Mouse (Mus musculus) CH12.LX (cell line): ENCODE data around the gene Ccdc6.

Experiments used
- BHLHE40 ChIP-seq: IDR thresholded peaks from 2 replicates; pipeline ENCODE4 v1.6.1; 2011; ENCODE audit warnings: mild to moderate bottlenecking, low read depth, low read length, improper control_type of control experiment
- CTCF ChIP-seq, 2 experiments: IDR thresholded peaks in 1 of 2; conservative IDR thresholded peaks in 1 of 2; 2 replicates each; pipeline ENCODE4 v1.5.1; 2011 to 2012; ENCODE audit warnings: low read depth in 2 of 2, low read length in 2 of 2, improper control_type of control experiment in 1 of 2, inconsistent platforms in 1 of 2, mild to moderate bottlenecking in 1 of 2, moderate library complexity in 1 of 2
- ELF1 ChIP-seq: IDR thresholded peaks from 2 replicates; pipeline ENCODE4 v1.6.1; 2014; ENCODE audit warnings: low read depth, mild to moderate bottlenecking, inconsistent platforms, low read length, improper control_type of control experiment
- EP300 ChIP-seq: IDR thresholded peaks from 2 replicates; pipeline ENCODE4 v1.6.1; 2011; ENCODE audit warnings: low read length, improper control_type of control experiment
- HCFC1 ChIP-seq: IDR thresholded peaks from 2 replicates; pipeline ENCODE4 v1.6.1; 2012; ENCODE audit warnings: low read depth, mild to moderate bottlenecking, inconsistent platforms, low read length, improper control_type of control experiment
- KAT2A ChIP-seq: IDR thresholded peaks from 2 replicates; pipeline ENCODE4 v1.6.1; 2012; ENCODE audit warnings: low read length, improper control_type of control experiment, inconsistent platforms; ENCODE audit not compliant: insufficient replicate concordance
- NELFE ChIP-seq: IDR thresholded peaks from 2 replicates; pipeline ENCODE4 v1.6.1; 2011; ENCODE audit warnings: low read depth, low read length, improper control_type of control experiment
- POLR2A ChIP-seq: IDR thresholded peaks from 2 replicates; pipeline ENCODE4 v1.6.1; 2011; ENCODE audit warnings: low read depth, mild to moderate bottlenecking, improper control_type of control experiment, low read length

GRCm38 (mm10) chr10:70111643-70112042 is 14.7 kb downstream of the Ccdc6 start:
- TF ChIP-seq POLR2A (no peak), EP300 (no peak), HCFC1 (no peak), CTCF (conservative IDR thresholded peaks at IDR 0.05 in 1 of 2, IDR thresholded peaks at IDR 0.05 in 1 of 2; ENCODE audit: low read depth in 2 of 2, low read length in 2 of 2) (no peak), BHLHE40 (no peak), ELF1 (no peak), KAT2A (no peak), NELFE (no peak)
